Mouse (Mus musculus) embryonic stem cell, embryonic (primary cell): Measurements from ENCODE around the gene Slc4a8.
"Not testable (repeated sequence)": the region's sequence is repeated elsewhere in the genome, so short reads cannot be mapped to it uniquely, and the experiment has no call there.

Source experiments
- CTCF ChIA-PET, 4 experiments: fragments of 300-600 bp in 2 of 4; fragments of 350-600 bp in 2 of 4; sonication (Branson Sonifier 250); formaldehyde crosslinking; loops; one replicate each; lab custom pipeline; 2022; ENCODE audit warnings: inconsistent platforms in 2 of 4; lab: Charles Lee
- POLR2A ChIA-PET, 4 experiments: fragments of 300-600 bp in 2 of 4; fragments of 350-600 bp in 2 of 4; sonication (Branson Sonifier 250); formaldehyde crosslinking; loops; one replicate each; lab custom pipeline; 2022; ENCODE audit warnings: antibody characterized with exemption in 4 of 4, inconsistent platforms in 1 of 4; lab: Charles Lee

Gene Slc4a8

GRCm38 (mm10) chr15:100777020-100778016 is 15.8 kb downstream of the Slc4a8 start:
- CTCF ChIA-PET = interaction anchor here (0.6 to 3.5 kb wide), 9 partner anchors 13 to 638 kb away, joined by 3 to 14 read pairs (median 3); no protein-coding TSS in a partner anchor
- POLR2A ChIA-PET = interaction anchor here in 2 of 4 experiments (0.6 to 2.3 kb wide), 8 partner anchors 10 to 57 kb away, joined by 3 to 10 read pairs (median 4); no protein-coding TSS in a partner anchor

GRCm38 (mm10) chr15:100779896-100780295 is 18.3 kb downstream of the Slc4a8 start:
- ChIA-PET POLR2A (interaction anchor here (0.6 to 1.8 kb wide), 12 partner anchors 10 to 1076 kb away, joined by 3 to 9 read pairs (median 4); partner anchors contain the start of gene Galnt6 (in 1 of the 4)), CTCF (interaction anchor here (0.6 to 2.6 kb wide), 12 partner anchors 10 to 1070 kb away, joined by 3 to 17 read pairs (median 4); partner anchors contain the start of genes Slc4a8 (in 2 of the 4) and Krt1 (in 1 of the 4))

GRCm38 (mm10) chr15:100783244-100783987 is 21.9 kb downstream of the Slc4a8 start:
- ChIA-PET CTCF (interaction anchor here (0.5 to 1.6 kb wide), 14 partner anchors 9 to 362 kb away, joined by 3 to 5 read pairs (median 3); no protein-coding TSS in a partner anchor), POLR2A (interaction anchor here in 2 of 4 experiments (0.6 to 1.5 kb wide), 3 partner anchors 28 to 86 kb away, joined by 3 to 10 read pairs (median 4); no protein-coding TSS in a partner anchor)

- CTCF ChIA-PET = interaction anchor here (0.6 to 1.1 kb wide), 7 partner anchors 8 to 263 kb away, joined by 3 to 4 read pairs (median 3); no protein-coding TSS in a partner anchor
- POLR2A ChIA-PET = interaction anchor here in 3 of 4 experiments (0.6 to 2.5 kb wide), 16 partner anchors 9 to 444 kb away, joined by 3 to 9 read pairs (median 4); no protein-coding TSS in a partner anchor
Observed at GRCm38 (mm10) chr15:100790219-100790618, 28.7 kb downstream of the Slc4a8 start.

- POLR2A ChIA-PET = interaction anchor here in 3 of 4 experiments (0.5 to 1.9 kb wide), 5 partner anchors 12 to 164 kb away, joined by 4 to 9 read pairs (median 4); no protein-coding TSS in a partner anchor
- CTCF ChIA-PET = interaction anchor here in 2 of 4 experiments (0.6 to 1.0 kb wide), 3 partner anchors 9 to 1743 kb away, joined by 3 to 5 read pairs (median 3); no protein-coding TSS in a partner anchor
Observed at GRCm38 (mm10) chr15:100792324-100792723, 30.8 kb downstream of the Slc4a8 start.

GRCm38 (mm10) chr15:100800914-100801313 is 39.4 kb downstream of the Slc4a8 start:
- ChIA-PET POLR2A (interaction anchor here in 3 of 4 experiments (0.5 to 1.5 kb wide), 7 partner anchors 9 to 1149 kb away, joined by 3 read pairs; partner anchors contain the start of gene Racgap1 (in 1 of the 3)), CTCF (interaction anchor here in 2 of 4 experiments (1.1 to 1.2 kb wide), 2 partner anchors 15 to 429 kb away, joined by 3 read pairs; no protein-coding TSS in a partner anchor)

- POLR2A ChIA-PET = interaction anchor here in 1 of 4 experiments (0.6 kb wide), 1 partner anchor 230 kb away, joined by 3 read pairs; no protein-coding TSS in a partner anchor
- CTCF ChIA-PET = interaction anchor here in 2 of 4 experiments (0.6 to 1.1 kb wide), 3 partner anchors 22 to 1381 kb away, joined by 3 to 6 read pairs (median 3); no protein-coding TSS in a partner anchor
Observed at GRCm38 (mm10) chr15:100808062-100808461, 46.5 kb downstream of the Slc4a8 start.

- ChIA-PET POLR2A (no interaction called here), CTCF (interaction anchor here in 2 of 4 experiments (0.6 to 1.0 kb wide), 2 partner anchors 238 to 1381 kb away, joined by 3 to 6 read pairs; no protein-coding TSS in a partner anchor)
Observed at GRCm38 (mm10) chr15:100808484-100808883, 46.9 kb downstream of the Slc4a8 start.

- CTCF ChIA-PET = interaction anchor here in 2 of 4 experiments (0.5 to 0.6 kb wide), 2 partner anchors 53 to 195 kb away, joined by 3 to 10 read pairs; no protein-coding TSS in a partner anchor
- POLR2A ChIA-PET = interaction anchor here in 1 of 4 experiments (0.9 kb wide), 1 partner anchor 14 kb away, joined by 4 read pairs; no protein-coding TSS in a partner anchor
Observed at GRCm38 (mm10) chr15:100810243-100810642, 48.7 kb downstream of the Slc4a8 start.

- ChIA-PET CTCF (interaction anchor here in 1 of 4 experiments (1.3 kb wide), 1 partner anchor 230 kb away, joined by 3 read pairs; no protein-coding TSS in a partner anchor), POLR2A (interaction anchor here in 1 of 4 experiments (1.4 kb wide), 1 partner anchor 13 kb away, joined by 3 read pairs; no protein-coding TSS in a partner anchor)
Observed at GRCm38 (mm10) chr15:100813501-100813900, 52.0 kb downstream of the Slc4a8 start.

GRCm38 (mm10) chr15:100814066-100814465 is 52.5 kb downstream of the Slc4a8 start:
- CTCF ChIA-PET = interaction anchor here in 2 of 4 experiments (1.0 to 1.3 kb wide), 2 partner anchors 16 to 229 kb away, joined by 3 read pairs; no protein-coding TSS in a partner anchor
- POLR2A ChIA-PET = interaction anchor here in 2 of 4 experiments (1.1 to 1.4 kb wide), 2 partner anchors 10 to 13 kb away, joined by 3 read pairs; no protein-coding TSS in a partner anchor

- ChIA-PET POLR2A (interaction anchor here in 2 of 4 experiments (0.6 to 1.7 kb wide), 7 partner anchors 10 to 1165 kb away, joined by 3 to 7 read pairs (median 3); no protein-coding TSS in a partner anchor), CTCF (no interaction called here)
Observed at GRCm38 (mm10) chr15:100815310-100815709, 53.8 kb downstream of the Slc4a8 start.

GRCm38 (mm10) chr15:100818860-100819259 is 57.3 kb downstream of the Slc4a8 start:
- POLR2A ChIA-PET = interaction anchor here in 2 of 4 experiments (0.6 to 1.0 kb wide), 2 partner anchors 20 to 847 kb away, joined by 3 to 7 read pairs; no protein-coding TSS in a partner anchor

GRCm38 (mm10) chr15:100821824-100822223 is 60.3 kb downstream of the Slc4a8 start:
- POLR2A ChIA-PET = interaction anchor here in 2 of 4 experiments (1.0 to 1.2 kb wide), 2 partner anchors 17 to 31 kb away, joined by 3 read pairs; no protein-coding TSS in a partner anchor
- CTCF ChIA-PET = interaction anchor here in 3 of 4 experiments (1.0 to 1.4 kb wide), 3 partner anchors 9 to 65 kb away, joined by 3 to 4 read pairs (median 4); no protein-coding TSS in a partner anchor

More at GRCm38 (mm10) chr15:100818860-100819259, 57.3 kb downstream of the Slc4a8 start:
- CTCF ChIA-PET = interaction anchor here in 1 of 4 experiments (0.7 kb wide), 1 partner anchor 151 kb away, joined by 7 read pairs; no protein-coding TSS in a partner anchor

GRCm38 (mm10) chr15:100822370-100822769 is 60.8 kb downstream of the Slc4a8 start:
- CTCF ChIA-PET = interaction anchor here in 3 of 4 experiments (0.7 to 1.4 kb wide), 5 partner anchors 8 to 221 kb away, joined by 3 to 8 read pairs (median 4); no protein-coding TSS in a partner anchor
- POLR2A ChIA-PET = not testable (repeated sequence)
